Mouse (Mus musculus): Measurements from ENCODE around the gene A430033K04Rik. TPM values are rescaled to one million over a fixed set of nuclear protein-coding genes. Genes with fewer than 3 reads are reported as not detected.

Gene A430033K04Rik
- polyA plus RNA-seq, 1 experiment: 12.8 TPM

DNA sequence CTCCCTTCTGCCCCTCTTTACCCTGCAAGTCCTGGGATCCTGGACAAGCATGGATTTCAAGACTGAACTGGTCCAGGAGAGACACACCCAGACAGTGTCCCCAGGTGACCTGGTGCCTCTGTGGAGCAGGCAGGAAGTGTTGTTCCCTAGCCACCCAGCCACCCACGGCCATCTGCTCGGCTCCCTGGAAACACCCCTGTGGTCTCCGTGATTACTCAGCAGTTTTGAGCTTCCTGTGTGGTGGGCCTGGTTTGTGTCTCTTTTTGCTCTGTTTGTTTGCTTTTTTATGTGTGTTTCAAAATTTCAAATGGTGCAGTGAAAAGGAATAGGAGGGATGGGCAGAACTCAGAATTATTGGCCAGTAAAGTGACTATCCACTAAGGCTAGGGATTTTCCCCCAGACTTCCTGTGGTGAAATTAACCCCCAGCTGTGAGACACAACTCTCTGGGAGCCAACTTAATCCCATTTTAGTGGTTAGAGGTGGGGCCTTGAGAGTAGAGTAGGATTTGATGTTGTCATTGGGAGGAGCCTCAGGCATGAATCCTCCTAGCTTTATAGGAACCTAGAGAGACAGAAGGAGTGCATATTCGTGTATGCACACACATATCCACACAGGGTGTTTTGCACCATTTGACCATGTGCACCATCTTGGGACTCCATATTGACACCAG is 72.0 kb downstream of the A430033K04Rik start:
- DNase-seq (ENCODE audit: extremely low spot score in 1 of 2, low spot score in 1 of 2): peak in 1 of 2 experiments; percentile 39

DNA sequence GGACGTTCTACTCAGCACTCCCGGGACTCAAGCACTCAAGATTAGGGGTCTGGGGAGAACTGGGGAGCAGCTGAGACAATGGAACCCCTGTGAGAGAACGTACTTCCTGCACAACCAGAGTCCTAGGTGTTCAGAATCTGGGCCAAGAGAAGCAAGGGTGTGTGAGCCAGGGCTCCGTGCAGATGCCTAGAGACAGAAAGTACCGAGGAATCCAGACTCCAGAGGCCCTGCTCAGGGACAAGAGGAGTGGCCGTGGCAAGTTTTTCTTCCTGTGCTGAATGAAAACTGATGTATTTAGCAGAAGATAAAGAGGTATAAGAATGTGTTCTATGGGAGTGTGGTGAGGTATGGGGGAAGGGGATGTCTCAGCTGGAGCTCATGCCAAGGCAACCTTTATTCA is 74.8 kb downstream of the A430033K04Rik start:
- no peak for DNase-seq (ENCODE audit: extremely low spot score in 1 of 2, low spot score in 1 of 2)

Other genes starting within 250 kb of the A430033K04Rik start
- gene Zfp157, start 181.4 kb upstream of the A430033K04Rik start, polyA plus RNA-seq (2012; rRNA removed): 20.4 TPM in 2 replicates
- gene 1700123K08Rik, start 58.1 kb upstream of the A430033K04Rik start, polyA plus RNA-seq (2012; rRNA removed): 0.10 TPM in 1 of 2 replicates, not detected in the other
- gene Zfp68, start 3.1 kb upstream of the A430033K04Rik start, polyA plus RNA-seq (2012; rRNA removed): 23.4 and 23.9 TPM in 2 replicates
- 64.3 and 66.9 TPM in 2 replicates for gene Fam20c, start 131.7 kb downstream of the A430033K04Rik start, polyA plus RNA-seq (2012; rRNA removed)
- not detected in 2 replicates for gene Gm5294, start 197.2 kb downstream of the A430033K04Rik start, polyA plus RNA-seq (2012; rRNA removed)

All from frontal cortex, adult 2 months (tissue).